Mouse (Mus musculus) adrenal gland, postnatal 4 days (tissue): Measurements from ENCODE around the gene Gm37240. TPM values are rescaled to one million over a fixed set of nuclear protein-coding genes. Genes with fewer than 3 reads are reported as not detected.

Experiments used
- DNase-seq, 2 experiments: peaks; one replicate each; pipeline ENCODE4 v3.0.0; 2021 to 2022; ENCODE audit warnings: low spot score in 2 of 2, mixed read lengths in 2 of 2
- total RNA-seq, 2 experiments: library from RNA; stranded (reverse); gene quantifications; 2 replicates each; pipeline ENCODE4 v1.2.3; 2021

Gene Gm37240
- total RNA-seq, 2 experiments from 2014 or later = 8.0 to 8.3 TPM

DNA sequence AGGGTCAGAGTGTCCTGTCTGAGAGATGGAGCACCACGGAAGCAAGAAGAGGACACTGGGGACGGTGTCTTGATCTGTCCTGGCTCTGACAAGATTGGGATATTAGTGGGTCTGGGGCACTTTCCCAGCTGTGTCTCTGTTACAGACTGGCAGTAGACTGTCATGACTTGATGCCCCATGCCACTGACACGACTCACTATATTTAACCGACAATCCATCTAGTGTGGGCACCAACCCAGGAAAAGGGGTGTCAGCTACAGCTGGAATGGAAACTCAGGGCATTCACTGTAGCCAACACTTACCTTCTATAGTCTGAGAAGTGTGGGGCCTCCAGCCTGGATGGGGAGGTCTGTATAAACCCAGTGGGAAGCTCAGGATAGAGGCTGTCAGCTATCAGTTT lies 681.4 kb downstream of the Gm37240 start:
- DNase-seq = no peak

DNA sequence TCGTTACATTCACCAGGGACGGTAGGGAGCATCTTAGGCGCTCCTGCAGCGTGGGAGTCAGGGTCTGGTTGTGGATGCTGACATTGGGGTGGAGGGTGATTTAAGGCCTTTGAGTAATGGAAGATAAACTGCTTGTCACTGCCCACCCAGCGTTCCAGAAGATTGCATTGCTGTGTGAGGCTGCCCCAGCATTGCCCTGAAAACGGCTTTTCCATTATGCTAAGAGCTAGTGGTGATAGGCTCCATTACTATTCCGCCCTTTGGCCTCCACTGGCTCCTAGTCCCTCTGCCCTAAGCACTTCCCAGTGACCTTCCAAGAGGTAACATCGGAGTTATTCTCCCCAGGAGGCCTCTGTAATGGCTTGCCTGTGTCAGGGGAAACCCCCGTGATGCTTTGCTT lies 683.7 kb downstream of the Gm37240 start:
- no peak for DNase-seq

DNA sequence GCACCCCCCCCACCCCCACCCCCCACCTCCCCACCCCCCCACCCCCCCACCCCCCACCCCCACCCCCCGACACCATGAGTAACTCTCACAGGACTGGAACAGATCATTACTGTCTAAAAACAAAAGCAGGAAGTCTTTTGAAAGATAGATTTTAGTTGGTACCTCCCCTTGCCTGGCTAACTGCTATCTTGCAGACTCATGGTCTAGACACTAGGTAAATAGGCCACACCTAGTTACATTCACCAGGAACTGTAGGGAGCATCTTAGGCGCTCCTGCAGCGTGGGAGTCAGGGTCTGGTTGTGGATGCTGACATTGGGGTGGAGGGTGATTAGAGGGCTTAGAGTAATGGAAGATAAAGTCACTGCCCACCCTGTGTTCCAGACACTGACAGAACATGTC lies 684.6 kb downstream of the Gm37240 start:
- DNase-seq = no peak

DNA sequence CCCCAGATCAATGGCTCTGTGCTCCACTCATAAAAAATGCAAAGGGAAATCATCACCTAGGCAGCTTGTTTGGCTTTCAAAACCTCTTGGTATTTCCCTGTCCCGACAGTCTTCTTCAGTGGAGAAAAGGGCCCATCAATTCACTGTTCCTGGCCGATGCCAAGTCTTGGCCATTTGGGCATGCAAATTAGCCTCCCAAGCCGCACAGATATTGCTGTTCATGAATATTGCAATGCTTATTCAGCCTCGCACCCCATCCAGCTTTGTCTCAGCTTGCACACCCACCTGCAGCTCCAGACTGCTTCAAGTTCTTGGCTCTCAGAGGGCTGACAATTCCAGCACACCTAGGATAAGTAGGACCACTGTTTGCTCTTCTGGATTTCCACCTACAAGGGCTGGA lies 685.5 kb downstream of the Gm37240 start:
- DNase-seq = no peak

DNA sequence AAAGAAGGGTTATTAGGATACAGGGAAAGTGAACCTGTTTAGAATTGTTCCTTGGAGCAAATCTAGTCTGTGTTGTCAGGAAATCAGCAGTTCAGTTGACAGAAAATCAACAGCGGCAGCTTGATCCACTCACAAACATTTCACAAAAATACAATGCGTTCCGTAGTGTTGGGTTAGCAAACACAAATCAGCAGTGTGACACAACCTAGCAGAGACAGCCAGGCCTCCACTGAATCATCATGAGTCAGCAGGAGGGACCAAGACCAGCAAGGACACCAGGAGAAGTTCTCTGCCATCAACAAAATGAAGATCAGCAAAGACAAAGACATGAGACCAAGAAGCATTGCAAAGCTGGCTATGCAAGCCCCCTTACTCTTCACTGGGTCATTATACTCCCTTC lies 688.8 kb downstream of the Gm37240 start:
- no peak for DNase-seq

DNA sequence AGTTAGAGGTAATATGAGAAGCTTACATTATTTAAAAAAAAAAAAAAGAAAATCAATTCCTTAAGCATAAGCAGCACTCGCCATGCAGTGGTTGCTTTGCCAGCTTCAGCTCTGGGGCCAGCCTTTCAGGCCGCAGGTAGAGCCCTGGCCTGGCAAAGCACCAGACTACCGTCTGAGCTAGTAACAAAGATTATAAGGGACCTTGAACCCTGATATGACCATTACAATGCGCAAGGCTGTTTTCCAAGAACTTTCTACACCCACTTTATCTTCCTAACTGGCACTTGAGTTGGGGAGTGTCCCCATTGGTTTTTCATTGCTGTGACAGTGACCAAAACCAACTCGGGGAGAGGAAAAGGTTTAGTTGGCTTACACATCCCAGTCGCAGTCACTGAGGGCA lies 690.2 kb downstream of the Gm37240 start:
- no peak for DNase-seq

DNA sequence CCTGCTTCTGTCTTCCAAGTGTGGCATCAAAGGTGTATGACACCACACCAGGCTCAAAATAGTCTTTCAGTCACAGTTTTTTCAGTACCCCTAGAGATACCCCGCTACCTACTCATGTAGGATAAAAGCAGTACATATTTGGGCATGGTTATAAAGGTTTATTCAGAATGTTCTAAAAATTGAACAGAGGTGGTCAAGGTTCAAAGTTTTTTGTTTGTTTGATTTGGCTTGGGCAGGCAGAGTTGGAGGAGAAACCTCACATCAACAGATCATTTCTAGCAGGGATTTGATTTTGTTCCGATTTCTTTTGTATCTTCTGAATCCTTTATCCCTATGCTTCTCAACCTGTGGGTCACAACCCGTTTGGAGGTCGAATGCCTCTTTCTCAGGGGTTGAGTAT lies 690.7 kb downstream of the Gm37240 start:
- no peak for DNase-seq

DNA sequence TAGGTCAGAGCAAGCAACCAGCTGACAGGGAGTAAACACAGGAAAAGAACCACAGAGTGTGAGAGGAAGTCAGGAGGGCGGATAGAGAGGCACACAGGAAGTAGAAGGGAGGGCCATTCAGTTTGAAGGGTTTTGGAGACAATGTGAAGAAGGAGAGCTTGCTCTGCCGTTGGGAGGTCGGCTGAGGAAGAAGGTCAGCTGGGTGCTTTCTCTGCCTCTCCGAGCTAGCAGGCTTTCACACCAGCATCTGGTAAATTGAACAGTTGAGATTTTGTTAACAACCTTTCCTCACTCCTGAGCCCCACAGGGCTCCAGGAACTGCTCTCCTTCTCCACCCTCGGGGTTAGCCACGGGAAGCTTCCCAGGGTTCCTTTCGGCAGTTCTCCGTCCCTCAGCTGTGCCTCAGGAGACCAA lies 692.2 kb downstream of the Gm37240 start:
- DNase-seq = no peak

DNA sequence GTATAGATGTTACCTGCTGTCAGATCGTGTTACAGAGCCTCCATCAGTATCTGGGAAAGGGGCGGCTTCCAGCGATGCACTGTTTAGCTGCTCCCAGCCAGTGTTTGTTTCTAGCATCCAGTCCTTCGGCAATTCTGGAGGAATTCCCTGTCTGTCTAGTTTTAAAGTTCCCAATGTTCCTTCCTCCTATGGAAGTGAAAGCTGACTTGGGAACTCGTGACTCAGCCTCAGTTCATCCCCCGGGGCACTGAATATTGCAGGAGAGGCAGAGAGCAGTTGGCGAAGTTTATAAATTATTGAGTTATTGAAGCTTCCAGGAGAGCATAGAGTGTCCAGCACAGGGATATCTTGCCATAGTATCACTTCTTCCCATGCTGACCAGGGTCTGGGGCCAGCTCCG lies 697.5 kb downstream of the Gm37240 start:
- no peak for DNase-seq

DNA sequence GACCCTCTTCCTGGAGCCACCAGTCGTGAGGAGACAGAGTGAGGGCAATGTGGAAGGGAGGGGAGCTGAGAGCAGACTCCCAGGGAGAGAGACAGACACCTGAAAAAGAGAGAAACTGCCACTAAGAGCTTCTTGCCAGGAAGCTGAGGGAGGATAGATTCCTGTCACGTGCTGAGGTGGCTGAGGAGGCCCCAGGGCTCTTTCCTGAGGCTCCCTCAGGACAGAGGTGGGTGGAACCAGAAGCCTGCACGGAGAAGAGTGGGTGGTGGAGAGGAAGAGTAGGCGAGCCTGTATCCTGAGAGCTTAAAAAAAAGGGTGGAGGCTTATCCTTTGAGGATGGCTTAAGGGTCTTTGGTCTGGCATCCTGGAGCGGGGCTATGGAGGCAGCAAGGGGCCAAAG lies 699.0 kb downstream of the Gm37240 start:
- no peak for DNase-seq

DNA sequence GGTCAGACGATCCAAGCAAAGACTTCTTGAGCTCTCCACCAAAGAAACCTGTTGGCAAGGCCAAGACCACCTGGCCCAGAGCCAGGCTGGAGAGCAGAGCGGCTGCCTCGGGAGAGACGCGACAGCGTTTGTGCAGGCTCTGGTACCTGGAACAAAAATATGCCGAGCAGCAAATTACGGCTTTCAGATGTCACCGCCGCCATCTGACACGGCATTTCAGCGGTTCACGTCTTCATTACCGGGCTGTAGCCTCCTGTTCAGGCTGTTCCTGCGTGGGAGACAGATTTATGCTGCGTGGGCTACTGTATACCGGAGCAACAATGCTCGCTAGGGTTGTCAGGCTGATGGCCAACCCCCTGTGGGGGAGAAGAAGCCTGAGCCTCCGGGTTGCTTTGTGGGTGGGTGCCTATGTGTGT lies 700.6 kb downstream of the Gm37240 start:
- DNase-seq = no peak

DNA sequence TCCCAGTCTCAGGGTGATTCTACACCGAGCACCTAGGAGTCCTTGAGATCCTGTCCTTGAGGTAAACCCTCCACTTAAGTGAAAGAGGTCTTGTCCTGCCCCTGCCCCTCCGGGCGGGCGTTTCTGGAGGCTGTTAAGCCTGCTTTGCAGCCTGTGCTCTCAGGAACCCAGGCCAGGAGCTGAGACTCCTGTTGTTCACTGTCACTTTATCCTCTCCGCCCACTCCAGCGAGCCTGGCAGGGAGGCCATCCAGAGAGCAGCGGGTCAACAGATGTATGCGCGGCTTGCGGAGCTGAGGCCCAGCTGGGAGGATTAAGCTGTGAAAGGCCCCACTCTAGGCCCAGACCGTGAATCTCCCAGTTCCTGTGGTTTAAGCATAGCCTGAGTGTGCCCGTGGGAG lies 701.5 kb downstream of the Gm37240 start:
- no peak for DNase-seq

DNA sequence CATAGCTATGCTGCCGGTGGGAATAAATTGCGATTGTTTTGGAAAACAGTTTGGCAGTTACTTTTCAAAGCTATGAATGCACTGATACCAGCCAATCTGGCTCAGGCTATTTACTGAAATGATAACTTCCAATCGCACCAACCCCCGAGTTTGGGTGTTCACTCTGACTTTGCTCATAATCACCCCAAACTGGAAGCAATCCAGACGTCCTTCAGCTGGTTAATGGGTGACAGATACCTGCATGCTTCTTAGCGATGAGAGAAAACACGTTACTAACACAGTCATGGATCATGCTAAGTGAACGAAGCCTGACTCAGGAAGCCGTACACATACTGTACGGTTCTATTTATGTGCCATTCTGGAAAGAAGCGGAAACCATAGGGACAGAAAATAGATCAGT lies 702.4 kb downstream of the Gm37240 start:
- DNase-seq = no peak

DNA sequence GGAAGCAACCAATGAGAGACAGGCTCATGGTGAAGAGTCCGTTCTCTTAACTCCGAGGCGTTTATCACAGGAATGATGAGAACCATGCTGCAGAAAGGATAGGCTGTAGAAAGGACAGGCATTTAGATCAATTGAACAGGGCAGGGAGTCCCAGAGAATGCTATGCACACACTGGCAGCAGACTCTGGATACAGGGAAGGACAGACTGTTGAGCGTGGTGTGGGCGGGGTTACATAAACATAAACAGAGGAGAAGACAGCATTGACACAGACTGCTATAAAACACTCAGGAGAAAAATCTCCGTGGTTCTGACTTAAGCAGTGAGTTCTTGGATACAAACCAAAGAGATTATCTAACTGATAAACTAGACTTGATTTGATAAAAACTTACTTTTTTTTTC lies 703.2 kb downstream of the Gm37240 start:
- DNase-seq = no peak

DNA sequence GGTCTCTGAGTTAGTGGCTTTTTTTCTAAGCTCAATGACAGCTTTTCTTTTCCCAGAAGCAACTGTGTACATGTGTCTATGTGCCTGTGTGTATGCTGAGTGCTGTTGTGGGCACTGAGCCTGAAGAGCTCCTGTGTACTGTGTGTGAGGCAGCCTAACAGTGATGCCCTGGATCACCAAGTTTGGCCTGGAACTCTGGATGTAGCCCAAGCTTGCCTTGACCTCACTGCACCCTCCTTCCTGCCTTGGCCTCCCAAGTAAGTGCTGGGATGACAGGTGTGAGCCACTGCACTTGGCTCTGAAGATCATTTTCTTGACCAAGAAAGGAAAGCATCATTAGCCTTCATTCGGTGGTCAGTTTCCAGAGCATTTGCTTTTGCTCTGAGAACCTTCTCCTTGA lies 710.6 kb downstream of the Gm37240 start:
- no peak for DNase-seq

DNA sequence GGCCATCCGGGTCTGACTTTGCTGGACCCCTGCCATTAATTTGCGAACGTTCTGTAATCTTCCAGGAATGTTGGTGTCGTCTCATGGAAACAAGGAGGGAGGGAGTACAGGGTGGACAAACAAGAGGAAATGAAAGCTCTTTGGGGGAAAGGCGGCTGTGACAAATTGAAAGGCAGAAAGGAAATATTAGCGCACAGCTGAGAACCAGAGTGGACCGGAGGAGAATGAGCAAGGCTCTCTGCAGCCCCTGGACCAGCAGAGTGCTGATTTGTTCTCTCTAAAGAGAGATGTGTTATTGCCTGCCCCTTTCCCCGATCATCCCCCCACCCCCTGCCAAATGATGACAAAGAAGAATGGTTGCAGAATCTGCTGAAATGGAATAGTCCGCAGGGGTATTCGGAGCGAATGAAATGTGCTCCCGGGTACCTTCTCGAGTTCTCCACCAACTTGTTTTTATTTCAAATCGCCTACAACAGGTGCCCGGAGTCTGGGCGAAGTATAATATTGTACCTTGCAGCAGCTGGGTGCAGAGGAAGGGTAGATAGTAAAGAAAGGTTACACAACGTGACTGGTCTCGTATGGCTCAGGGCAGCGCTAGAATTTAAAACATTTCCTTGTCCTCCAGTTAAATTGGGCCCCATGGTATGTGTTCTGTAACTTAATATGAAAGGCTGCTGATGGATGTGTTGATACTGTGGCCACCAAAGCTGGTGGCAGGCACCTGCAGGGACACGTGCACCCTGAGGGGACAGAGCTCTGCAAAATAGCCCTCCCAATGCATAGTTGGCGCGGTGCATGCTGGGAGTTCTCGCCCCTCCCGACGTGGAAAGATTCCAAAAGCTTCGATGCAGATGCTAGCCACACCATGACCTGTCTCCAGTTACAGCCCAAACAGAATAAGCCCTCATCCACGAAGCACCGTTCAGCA lies 712.5 kb downstream of the Gm37240 start:
- DNase-seq = no peak

DNA sequence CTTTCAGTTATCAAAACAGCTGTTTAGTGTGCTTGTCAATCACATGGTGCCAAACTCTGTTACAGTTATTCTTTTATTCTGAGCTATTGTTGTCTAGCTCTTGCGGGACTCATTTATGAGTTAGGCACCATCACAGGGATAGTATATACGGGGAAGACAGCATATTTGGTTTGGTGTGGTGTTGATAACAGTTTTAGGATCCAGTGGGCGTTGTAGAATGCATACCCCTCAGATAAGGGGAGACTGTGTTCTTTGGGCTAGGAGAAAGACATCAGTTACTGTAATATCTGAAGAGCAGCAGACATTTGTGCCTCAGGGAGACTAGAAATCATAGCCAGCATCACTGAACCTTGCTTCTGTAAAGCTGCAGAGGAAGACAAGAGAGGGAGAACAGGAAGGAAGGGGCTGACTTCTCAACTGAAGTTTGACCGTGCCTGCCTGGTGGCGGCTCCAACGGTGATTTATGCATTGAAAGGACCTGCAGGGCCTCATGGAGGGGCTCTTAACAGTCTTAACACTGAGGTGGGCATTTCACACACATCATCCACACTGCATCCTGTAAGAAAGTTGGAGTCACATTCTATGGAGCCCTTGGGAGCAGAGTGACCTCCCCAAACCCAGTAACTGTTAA lies 713.8 kb downstream of the Gm37240 start:
- no peak for DNase-seq

DNA sequence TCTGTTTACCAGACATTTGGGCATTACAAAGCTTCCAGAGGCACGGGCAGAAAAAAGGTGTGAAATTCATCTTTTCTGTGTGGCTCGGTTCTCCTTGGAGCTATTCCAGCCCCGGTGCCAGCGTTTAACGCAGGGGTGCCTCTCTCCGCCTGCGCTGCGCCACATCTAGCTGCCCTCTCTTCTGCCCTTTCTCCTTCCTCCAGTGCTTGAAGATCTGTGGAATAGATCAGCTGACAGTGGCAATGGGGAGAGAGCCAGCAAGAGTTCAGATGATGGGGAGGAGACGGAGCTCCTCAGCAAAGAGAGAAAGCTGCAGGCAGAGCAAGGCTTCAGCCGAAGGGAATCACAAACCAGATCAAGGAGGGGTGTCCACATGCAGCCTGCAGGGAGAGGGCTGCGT lies 714.8 kb downstream of the Gm37240 start:
- DNase-seq = no peak

DNA sequence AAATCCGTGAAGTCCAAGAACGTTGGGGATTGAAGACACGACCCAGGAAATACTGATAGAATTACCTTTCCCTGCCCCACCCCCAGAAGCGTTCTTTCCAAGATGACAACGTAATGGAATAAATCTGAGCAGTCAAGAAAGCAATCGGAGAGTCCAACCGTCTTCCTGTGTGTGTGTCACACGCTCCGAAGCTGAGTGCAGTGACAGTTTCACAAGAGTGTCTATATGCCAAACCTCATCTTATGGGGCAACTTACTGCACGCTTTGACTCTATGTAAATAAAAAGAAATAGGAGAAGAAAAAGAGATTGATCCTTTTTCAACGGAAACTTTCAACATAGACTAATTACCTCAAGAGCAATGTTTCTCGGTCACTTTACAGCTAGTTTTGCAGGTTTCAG lies 715.2 kb downstream of the Gm37240 start:
- DNase-seq = no peak

DNA sequence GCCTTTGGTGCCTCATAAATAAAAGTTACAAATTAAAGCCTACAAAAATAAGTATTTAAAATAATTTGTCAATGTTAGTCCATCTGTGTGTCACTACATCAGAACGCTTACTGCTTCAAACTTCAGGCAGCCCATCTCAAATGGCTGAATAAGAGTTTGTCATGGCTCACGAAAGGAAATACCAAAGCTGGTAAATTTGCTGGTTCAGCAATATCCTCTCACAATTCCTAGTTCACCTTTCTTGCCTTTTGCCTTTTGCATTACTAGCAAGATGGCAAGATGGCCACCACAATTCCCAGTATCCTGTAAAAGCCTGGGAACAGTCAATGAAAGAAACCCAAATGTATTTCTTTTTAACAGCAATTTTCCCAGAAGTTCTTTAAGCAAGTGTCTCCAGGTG lies 718.5 kb downstream of the Gm37240 start:
- DNase-seq = no peak

DNA sequence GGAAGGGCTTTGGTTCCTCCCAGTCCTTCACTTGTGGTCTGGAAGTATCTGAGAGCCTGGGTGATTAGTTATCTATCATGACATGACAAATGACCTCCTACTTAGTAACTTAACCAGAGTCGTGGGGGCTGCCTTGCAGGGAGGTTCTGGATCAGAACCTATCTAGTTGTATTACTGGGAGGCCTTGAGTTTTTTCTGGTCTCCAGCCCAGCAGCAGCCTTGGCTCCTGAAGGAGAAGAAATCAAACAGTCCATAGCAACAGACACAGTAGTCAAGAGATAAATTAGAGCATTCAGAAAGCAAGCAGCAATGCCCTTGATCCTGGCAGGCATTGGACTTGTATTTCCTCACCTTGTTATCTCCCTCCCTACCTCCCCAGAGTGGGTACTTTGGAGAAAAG lies 722.4 kb downstream of the Gm37240 start:
- no peak for DNase-seq

DNA sequence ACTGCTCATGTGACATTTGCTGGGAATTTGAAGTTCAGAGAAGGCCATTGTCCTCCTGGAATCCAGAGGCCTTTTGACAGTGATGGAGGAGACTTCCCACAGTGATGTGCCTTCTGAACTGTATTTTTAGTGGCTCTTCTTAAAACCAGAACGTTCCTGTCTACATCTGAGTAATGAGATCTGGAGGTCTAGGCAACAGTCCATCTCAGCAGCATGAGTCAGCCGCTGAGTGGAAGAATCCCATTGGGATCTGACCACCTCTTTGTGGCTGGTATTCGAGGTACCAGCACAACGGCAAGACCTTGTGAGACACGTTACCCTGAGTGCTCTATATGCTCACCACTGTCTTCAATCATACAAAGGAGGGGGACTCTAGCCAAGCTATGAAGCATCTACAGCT lies 723.9 kb downstream of the Gm37240 start:
- no peak for DNase-seq

DNA sequence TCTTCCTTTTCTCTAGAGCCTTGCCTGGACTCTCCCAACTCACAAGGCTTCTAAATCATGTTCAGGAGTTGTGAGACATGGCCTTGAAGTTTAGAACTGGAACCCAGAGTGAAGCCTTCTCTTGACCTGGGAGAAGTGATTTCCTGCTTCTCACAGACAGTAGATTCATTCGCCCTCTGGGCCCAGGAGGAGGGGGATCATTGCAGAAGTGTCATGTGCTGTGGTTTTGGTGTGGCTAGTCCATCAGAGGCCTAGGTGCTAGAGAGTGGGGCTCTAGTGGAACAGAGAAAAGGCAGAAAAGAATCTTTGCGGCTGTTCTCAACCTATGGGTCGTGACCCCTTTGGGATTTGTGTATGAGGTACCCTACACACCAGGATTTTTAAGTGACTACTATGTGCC lies 724.9 kb downstream of the Gm37240 start:
- DNase-seq = no peak
